Mouse (Mus musculus) liver, embryonic 14.5 days (tissue): ENCODE measurements around the gene Timm29.

Source experiments
- CTCF ChIP-seq: IDR thresholded peaks from 2 replicates; pipeline ENCODE4 v1.5.1; 2016; ENCODE audit warnings: antibody characterized with exemption, low read depth, control low read depth
- EP300 ChIP-seq: IDR thresholded peaks from 2 replicates; pipeline ENCODE4 v1.6.1; 2016; ENCODE audit warnings: antibody characterized with exemption, low read depth

- TF ChIP-seq CTCF (no peak), EP300 (no peak)
These were observed 24.5 kb downstream of the Timm29 start for GRCm38 (mm10) chr9:21617066-21617465.
